Mouse (Mus musculus) liver, adult 2 months (tissue): ENCODE data around the gene Rps26. TPM values are rescaled to one million over a fixed set of nuclear protein-coding genes. Genes with fewer than 3 reads are reported as not detected.

Experiments
- DNase-seq: peaks from one replicate; pipeline ENCODE4 v3.0.0-alpha.2; 2011; ENCODE audit warnings: low read depth, low spot score; ENCODE audit errors: extremely low read depth
- H3K27ac ChIP-seq: fragments of 200-500 bp; replicated peaks from 2 replicates; pipeline ENCODE4 v1.5.1; 2012; ENCODE audit warnings: low read depth, mild to moderate bottlenecking, control low read depth, inconsistent platforms, low read length; ENCODE audit not compliant: insufficient read depth
- H3K27me3 ChIP-seq: fragments of 200-500 bp; 2 replicates; pipeline ENCODE4 v1.6.1; 2012; ENCODE audit warnings: mild to moderate bottlenecking, moderate library complexity, low read length, inconsistent platforms; ENCODE audit not compliant: control insufficient read depth, insufficient read depth
- H3K36me3 ChIP-seq: fragments of 200-500 bp; 2 replicates; pipeline ENCODE4 v1.6.1; 2012; ENCODE audit warnings: low read length, inconsistent platforms; ENCODE audit not compliant: control insufficient read depth, insufficient read depth
- H3K4me1 ChIP-seq: fragments of 200-500 bp; 2 replicates; pipeline ENCODE4 v1.6.1; 2011; ENCODE audit warnings: low read length; ENCODE audit not compliant: control insufficient read depth, insufficient read depth
- H3K4me3 ChIP-seq: fragments of 200-500 bp; 2 replicates; pipeline ENCODE4 v1.5.1; 2011; ENCODE audit warnings: low read depth, mild to moderate bottlenecking, control low read depth, low read length, moderate library complexity; ENCODE audit not compliant: insufficient read depth
- H3K79me2 ChIP-seq: fragments of 200-500 bp; 2 replicates; pipeline ENCODE4 v1.6.1; 2012; ENCODE audit warnings: inconsistent platforms, mild to moderate bottlenecking, low read length, moderate library complexity; ENCODE audit not compliant: control insufficient read depth, insufficient read depth
- H3K9ac ChIP-seq: fragments of 200-500 bp; 2 replicates; pipeline ENCODE4 v1.6.1; 2012; ENCODE audit warnings: low read depth, mild to moderate bottlenecking, control low read depth, inconsistent platforms, low read length
- CTCF ChIP-seq: fragments of 200-500 bp; IDR thresholded peaks from 2 replicates; pipeline ENCODE4 v1.5.1; 2011; ENCODE audit warnings: low read depth, low read length, control low read depth
- POLR2A ChIP-seq: fragments of 200-500 bp; IDR thresholded peaks from 2 replicates; pipeline ENCODE4 v1.6.1; 2011; ENCODE audit warnings: low read length, control low read depth; ENCODE audit not compliant: insufficient read depth; ENCODE audit errors: extremely low read depth
- WGBS: fragments of 180-500 bp; shearing (Covaris S2); methylation state at CpG from one replicate; pipeline ENCODE4 v1.1.7; 2018; 5-methylcytosine and 5-hydroxymethylcytosine counted together
- polyA plus RNA-seq: library from polyadenylated mRNA; depleted of rRNA; stranded (reverse); fragments of >200 nt; gene quantifications from 2 replicates; pipeline ENCODE4 v1.2.3, GENCODE M21; 2012
- total RNA-seq: library from RNA; depleted of rRNA; stranded (reverse); fragments of >200 nt; gene quantifications from 2 replicates; pipeline ENCODE4 v1.2.3, GENCODE M21; 2014

Rps26 gene
- total and polyA plus RNA-seq, 2 experiments: 234 to 425 TPM

DNA sequence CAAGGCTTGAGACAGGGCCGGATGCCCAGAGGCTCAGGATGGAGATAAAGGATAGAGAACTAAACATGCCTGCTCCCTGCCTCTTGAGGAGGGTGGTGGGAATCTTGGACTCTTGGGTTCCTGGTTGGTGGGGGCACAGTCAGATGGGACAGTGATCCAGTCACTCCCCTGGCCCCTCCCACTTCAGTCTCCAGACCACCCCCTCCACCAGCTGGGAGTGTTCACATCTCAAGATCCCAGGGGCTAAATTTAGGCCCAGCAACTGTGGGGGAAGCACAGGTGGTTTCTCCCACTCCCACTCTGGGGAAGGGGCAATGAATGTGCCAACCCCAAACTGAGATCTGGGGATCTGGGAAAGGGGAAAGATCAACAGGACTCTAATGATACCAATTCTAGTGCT, 38.4 kb downstream of the Rps26 start:
- no peak for TF ChIP-seq POLR2A
- no peak for TF ChIP-seq CTCF
- WGBS: 29% methylated on average over 1 of the region's 1 CpGs
- H3K27me3 ChIP-seq: no peaks in the 10 kb centered on the region
- H3K4me1 ChIP-seq: peaks cover 10% of the 10 kb centered on the region
- H3K9ac ChIP-seq: peak overlapping the region; percentile 71
- H3K79me2 ChIP-seq: peaks cover 14% of the 10 kb centered on the region; the same call in 1 of the 2 replicates
- peaks cover 17% of the 10 kb centered on the region for H3K36me3 ChIP-seq
- DNase-seq: peak; percentile 63
- H3K27ac ChIP-seq: peak overlapping the region; percentile 97
- H3K4me3 ChIP-seq: peak overlapping the region; percentile 90

GRCm38 (mm10) chr10:128587697-128588096, 38.9 kb downstream of the Rps26 start:
- peak; percentile 97 for DNase-seq
- Histone ChIP-seq H3K36me3 (peaks cover 21% of the 10 kb centered on the region), H3K4me1 (peaks cover 10% of the 10 kb centered on the region), H3K79me2 (peaks cover 14% of the 10 kb centered on the region; the same call in 1 of the 2 replicates), H3K27ac (peak overlapping the region; percentile 97), H3K27me3 (no peaks in the 10 kb centered on the region), H3K9ac (peak overlapping the region; percentile 71), H3K4me3 (peak overlapping the region; percentile 90)
- WGBS: 9% methylated on average over 8 of the region's 8 CpGs
- TF ChIP-seq POLR2A: peak; percentile 65; the same call in 1 of the 2 replicates
- TF ChIP-seq CTCF: peak; percentile 7; the same call in 1 of the 2 replicates

- no peaks in the 10 kb centered on the region for H3K27me3 ChIP-seq
- H3K9ac ChIP-seq: peak overlapping the region; percentile 71
- DNase-seq: no peak
- H3K4me3 ChIP-seq: peak overlapping the region; percentile 90
- H3K4me1 ChIP-seq: peaks cover 10% of the 10 kb centered on the region
- WGBS: 30% methylated on average over 4 of the region's 4 CpGs
- peaks cover 25% of the 10 kb centered on the region for H3K36me3 ChIP-seq
- H3K79me2 ChIP-seq: peaks cover 14% of the 10 kb centered on the region; the same call in 1 of the 2 replicates
- peak overlapping the region; percentile 97 for H3K27ac ChIP-seq
- TF ChIP-seq CTCF: no peak
- TF ChIP-seq POLR2A: no peak
Measured at GRCm38 (mm10) chr10:128587120-128587519, 39.4 kb downstream of the Rps26 start.

DNA sequence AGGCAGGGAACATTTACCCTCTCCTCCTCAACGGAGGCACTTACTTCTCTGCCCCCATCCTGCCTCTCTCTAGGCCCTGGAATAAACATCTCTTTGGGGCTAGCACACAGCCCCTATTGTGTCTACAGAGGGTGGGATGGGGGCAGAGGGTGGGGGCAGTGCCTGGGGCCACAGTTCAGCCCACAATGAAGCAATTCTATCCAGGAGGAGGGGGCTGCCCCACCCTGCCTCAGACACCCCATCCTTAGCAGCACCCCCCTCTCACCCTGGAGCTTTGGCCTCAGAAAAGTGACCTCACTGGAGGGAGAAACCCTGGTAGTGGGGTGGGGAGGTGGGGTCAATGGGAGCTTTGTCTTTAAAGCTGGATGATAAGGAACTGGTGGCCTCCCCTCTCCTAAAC, 40.0 kb downstream of the Rps26 start:
- no peaks in the 10 kb centered on the region for H3K27me3 ChIP-seq
- H3K79me2 ChIP-seq: peaks cover 14% of the 10 kb centered on the region; the same call in 1 of the 2 replicates
- H3K36me3 ChIP-seq: peaks cover 31% of the 10 kb centered on the region
- no peak for TF ChIP-seq CTCF
- no peak for TF ChIP-seq POLR2A
- peak overlapping the region; percentile 97 for H3K27ac ChIP-seq
- H3K9ac ChIP-seq: peak overlapping the region; percentile 71
- H3K4me1 ChIP-seq: peaks cover 10% of the 10 kb centered on the region
- H3K4me3 ChIP-seq: peak overlapping the region; percentile 2; the same call in 1 of the 2 replicates
- no peak for DNase-seq
- 6% methylated on average over 1 of the region's 1 CpGs for WGBS

- no peak overlapping the region for H3K9ac ChIP-seq
- no peak for TF ChIP-seq POLR2A
Measured at GRCm38 (mm10) chr10:128584386-128584785, 42.2 kb downstream of the Rps26 start.

DNA sequence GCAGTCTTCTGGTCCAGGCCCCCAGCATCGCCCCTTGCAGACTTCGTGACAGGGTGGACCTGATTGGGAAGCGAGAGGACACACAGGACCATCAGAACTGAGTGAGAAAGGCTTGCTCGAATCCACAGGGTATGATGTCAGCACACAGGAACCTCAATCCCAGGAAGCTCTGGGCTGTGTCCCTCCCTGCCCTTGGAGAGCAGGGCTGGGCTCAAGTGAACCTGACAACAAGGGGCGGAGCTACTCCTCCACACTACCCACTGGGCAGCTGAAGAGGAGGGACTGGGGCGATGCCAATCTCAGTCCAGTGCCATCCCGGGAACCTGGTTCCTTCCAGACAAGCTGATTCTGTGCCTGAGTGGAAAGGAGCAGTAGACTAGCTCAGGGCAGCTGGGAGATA, 42.9 kb downstream of the Rps26 start:
- peaks cover 12% of the 10 kb centered on the region; the same call in 1 of the 2 replicates for H3K79me2 ChIP-seq
- TF ChIP-seq POLR2A (no peak), CTCF (no peak)
- H3K27me3 ChIP-seq: no peaks in the 10 kb centered on the region
- DNase-seq: peak; percentile 83
- H3K27ac ChIP-seq: peak overlapping the region; percentile 35; the same call in 1 of the 2 replicates
- 40% methylated on average over 7 of the region's 7 CpGs for WGBS
- H3K4me3 ChIP-seq: no peak overlapping the region
- no peak overlapping the region for H3K9ac ChIP-seq
- H3K4me1 ChIP-seq: peaks cover 10% of the 10 kb centered on the region
- peaks cover 55% of the 10 kb centered on the region for H3K36me3 ChIP-seq

More at GRCm38 (mm10) chr10:128584386-128584785, 42.2 kb downstream of the Rps26 start:
- H3K27me3 ChIP-seq: no peaks in the 10 kb centered on the region
- H3K27ac ChIP-seq: peak overlapping the region; percentile 35
- H3K36me3 ChIP-seq: peaks cover 48% of the 10 kb centered on the region
- WGBS: 48% methylated on average over 4 of the region's 4 CpGs
- peaks cover 12% of the 10 kb centered on the region; the same call in 1 of the 2 replicates for H3K79me2 ChIP-seq
- H3K4me3 ChIP-seq: no peak overlapping the region
- DNase-seq: no peak
- H3K4me1 ChIP-seq: peaks cover 10% of the 10 kb centered on the region
